Mouse (Mus musculus): ENCODE measurements around the gene Cers1.

Cers1 gene

DNA sequence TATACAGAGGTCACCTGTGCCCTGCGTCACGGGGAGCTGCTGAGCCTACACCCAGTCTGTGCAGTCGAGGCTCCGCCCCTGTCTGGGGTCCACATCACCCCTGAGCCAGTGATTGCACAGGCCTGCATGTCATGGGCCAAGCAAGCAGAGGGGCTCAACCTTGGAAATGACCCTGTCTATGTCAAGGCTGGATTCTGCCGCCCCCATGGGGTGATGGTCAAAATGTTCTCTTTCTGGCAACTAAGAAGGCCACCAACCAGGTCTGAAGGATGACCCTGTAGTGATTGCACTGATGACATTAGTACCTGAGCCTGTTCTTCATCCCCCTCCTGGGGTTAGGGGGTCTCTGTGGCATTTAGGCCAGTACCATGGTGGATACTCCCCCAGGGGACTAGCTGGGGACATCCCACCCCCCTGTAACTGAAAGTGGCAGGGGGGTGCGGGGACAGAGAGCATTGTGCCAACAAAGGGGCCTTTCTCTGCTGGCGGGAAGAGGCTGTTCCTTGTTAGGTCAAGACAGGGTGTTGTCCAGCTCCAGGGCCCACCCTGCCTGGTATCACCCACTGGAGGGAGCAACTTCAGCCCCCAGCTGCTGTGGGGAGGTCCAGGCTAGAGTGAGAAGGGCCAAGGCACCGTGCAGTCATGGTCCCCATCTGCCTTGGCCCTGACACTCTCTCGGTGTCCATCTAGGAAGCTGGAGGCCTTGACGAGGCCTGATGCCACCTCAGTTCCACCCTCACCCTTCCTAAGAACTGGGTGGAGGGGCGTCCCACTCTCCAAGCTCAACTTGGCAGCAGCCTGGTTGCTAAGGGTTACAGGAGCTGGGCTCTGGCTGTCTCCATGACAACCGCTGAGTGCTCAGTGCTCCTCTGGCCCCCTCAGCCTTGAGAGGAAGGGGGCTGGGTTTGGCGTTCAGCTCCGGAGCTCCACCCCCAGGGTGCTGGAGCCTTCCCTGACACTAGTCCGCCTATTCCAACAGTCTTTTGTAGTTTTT, 1.2 kb downstream of the Cers1 start:
- no peak for DNase-seq

DNA sequence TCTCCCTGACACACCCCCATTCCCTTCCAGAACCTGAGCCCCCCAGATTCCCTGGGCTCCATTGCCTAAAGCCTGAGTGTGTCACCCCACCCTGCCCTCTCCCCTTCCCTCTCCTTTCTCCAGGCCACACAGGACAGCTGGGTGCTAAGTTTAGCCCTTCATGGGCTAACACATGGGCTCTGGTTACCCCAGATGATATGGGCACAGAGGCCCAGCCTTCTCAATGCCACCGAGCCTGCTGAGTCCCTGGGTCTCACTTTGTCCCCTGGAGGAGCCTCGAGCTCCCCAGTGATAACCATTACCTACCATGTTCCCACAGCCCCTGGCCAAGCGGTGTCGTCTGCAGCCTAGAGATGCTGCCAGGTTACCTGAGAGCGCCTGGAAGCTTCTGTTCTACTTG, 2.3 kb downstream of the Cers1 start:
- DNase-seq: no peak

DNA sequence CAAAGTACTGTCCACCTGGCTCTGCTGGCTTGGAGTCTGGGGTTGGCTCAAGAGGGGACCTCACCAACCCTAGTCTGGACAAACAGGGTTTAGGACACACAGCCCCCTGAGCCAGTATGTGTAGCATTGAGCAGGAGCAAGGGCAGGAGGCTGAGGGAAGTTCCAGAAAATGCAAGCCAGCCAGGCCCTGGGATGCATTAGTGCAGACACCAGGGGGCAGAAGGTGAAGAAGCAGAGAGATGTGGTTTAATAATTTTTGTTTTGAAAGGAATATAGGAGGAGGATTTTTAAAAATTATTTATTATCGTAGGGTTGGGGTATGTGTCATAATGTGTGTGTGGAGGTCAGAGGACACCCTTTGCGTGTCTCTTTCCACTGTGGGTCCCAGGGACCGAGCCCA, 8.1 kb downstream of the Cers1 start:
- DNase-seq: no peak

- no peak for DNase-seq
These were observed 11.9 kb downstream of the Cers1 start for GRCm38 (mm10) chr8:70327512-70327911.

- no peak for DNase-seq
These were observed 13.7 kb downstream of the Cers1 start, which contains the start of gene Gdf1 for GRCm38 (mm10) chr8:70329124-70329834. Gdf1 (plus strand) TSS chr8:70329817.

GRCm38 (mm10) chr8:70329835-70330740, 14.5 kb downstream of the Cers1 start:
- DNase-seq: no peak

- no peak for DNase-seq
These were observed 15.3 kb downstream of the Cers1 start for GRCm38 (mm10) chr8:70330741-70331364.

DNA sequence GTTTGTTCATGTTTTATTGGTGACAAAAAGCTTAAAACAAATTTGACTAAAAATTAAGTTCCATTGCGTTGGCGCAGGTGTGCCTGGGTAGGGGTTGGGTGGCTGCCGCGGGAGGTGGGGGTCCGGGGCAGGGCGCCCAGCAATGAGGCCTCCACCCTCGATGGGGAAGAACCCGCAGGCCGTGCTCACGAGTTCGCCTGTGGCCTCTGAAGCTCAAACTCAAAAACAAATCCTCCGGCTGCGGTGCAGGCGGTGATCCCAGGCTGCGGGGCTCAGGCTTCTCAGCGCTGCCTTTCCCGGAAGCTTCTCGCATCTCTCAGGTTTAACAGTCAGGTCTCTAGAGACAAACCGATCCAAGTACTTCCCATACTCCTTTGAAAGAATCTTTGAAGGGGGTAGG, 16.0 kb downstream of the Cers1 start:
- DNase-seq: no peak

DNA sequence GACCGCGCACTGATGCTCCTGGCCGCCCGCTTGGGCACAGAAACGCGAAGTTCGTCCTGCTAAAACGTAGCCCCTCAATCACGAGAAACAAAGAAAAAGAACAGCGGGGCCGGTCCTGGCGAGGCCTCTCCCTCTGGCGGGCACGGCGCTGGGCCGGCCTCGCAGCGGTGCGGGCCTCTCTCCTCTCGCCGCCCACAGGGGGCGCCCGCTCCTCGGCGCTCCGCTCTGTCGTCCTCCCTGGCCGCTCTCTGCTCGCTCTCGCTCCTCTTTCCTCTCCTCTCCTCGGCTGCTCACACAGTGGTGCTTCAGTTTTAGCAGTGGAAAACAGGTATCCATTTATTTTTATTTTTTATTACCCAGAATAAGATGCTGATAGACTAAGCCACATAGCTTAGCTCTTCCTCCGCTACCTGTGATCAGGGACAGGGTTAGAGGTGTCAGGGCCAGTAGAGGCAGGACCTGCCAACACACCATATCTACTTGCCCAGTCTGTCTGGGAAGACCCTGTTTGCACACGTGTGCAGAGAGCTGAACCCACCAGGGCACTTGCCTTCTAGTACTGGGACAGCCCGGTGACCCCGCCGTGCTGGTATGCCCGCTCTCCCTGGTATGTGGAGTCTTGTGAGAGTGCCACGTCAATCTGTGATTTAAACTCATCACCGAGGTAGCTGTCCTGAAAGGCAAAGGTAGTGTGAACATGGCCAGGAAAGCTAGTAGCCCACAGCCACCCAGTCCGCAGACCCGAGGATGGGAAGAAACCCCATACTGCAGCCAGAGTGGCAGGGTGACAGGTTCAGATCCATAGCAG, 16.7 kb downstream of the Cers1 start:
- DNase-seq: peak; percentile 56

GRCm38 (mm10) chr8:70332878-70333202, 17.3 kb downstream of the Cers1 start:
- DNase-seq: no peak

- DNase-seq: no peak
These were observed 23.4 kb downstream of the Cers1 start for GRCm38 (mm10) chr8:70338931-70339330.

DNA sequence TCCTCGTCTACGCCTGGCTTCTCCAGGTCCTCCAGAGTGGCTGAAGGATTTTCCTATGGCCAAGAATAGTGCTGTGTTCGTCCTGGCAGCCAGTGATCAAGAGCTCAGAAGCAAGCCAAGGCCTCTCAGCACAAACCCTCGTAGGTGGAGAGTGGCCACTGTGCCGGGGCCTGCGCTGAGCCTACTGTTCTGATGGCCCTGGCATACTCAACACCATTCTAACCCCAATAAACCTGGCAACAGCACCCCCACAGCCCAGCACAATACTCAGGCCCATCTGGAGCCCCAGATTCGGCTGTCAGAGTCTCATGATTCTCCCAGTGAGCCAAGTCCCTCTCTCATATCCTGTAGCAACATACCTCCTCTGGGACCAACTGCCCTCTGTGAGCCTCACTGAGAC, 25.1 kb downstream of the Cers1 start:
- no peak for DNase-seq

- DNase-seq: no peak
These were observed 26.4 kb downstream of the Cers1 start for GRCm38 (mm10) chr8:70342007-70342406.

DNA sequence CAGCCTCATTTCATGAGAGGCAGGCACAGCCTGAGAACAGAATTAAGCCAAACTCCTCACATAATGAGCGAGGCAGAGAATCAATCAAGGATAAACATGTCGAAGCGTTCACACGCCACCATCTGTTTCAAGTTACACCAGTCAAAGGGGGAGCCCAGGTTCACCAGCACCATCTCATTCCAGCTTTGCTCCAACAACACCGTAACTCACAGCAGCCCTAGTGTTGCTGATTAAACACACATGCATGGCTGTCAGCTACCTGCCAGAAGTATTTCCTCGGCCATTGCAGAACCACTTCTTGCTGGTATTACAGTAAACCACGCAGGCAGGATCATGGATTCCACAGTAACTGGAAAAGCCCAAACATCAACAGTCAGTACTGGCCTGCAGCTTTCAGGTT, 27.5 kb downstream of the Cers1 start:
- no peak for DNase-seq

GRCm38 (mm10) chr8:70343696-70344095, 28.1 kb downstream of the Cers1 start:
- peak; percentile 43 for DNase-seq

DNA sequence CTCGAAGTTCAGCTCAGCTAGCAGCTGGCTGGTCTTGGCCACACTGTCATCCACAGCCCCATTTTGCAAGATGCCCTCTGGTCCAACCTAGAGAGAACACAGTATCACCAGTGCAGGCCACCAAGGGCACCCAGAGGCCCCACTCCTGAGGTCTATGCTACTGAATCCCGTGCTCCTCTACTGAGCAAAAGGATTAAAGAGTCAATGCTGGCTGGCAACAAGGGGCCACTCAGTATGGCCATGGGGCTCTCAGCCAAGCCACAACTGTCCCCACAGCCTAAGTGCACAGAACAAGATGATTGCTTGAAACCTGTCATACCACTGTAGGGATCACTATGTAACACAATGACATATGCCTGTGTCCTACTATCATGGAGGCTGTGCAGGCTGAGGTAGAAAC, 28.7 kb downstream of the Cers1 start:
- no peak for DNase-seq

DNA sequence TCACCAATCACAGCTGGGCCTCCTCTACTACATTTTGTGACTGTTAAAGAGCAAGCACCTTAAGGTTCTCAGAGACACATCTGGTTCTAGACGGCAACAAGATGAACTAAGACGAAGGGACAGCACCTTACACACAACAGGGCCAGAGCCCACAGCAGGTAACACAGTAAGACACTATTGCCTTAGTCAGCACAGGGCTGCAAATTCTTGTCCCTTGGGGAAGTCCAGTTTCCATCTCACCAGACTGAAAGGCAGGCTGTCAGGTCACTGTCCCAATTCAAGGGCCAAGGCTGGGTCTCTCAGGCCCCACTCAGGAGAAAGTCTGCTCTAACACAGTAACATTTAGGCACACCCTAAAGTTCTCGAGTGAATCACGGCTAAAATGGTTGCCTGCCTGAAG, 31.9 kb downstream of the Cers1 start:
- no peak for DNase-seq

DNA sequence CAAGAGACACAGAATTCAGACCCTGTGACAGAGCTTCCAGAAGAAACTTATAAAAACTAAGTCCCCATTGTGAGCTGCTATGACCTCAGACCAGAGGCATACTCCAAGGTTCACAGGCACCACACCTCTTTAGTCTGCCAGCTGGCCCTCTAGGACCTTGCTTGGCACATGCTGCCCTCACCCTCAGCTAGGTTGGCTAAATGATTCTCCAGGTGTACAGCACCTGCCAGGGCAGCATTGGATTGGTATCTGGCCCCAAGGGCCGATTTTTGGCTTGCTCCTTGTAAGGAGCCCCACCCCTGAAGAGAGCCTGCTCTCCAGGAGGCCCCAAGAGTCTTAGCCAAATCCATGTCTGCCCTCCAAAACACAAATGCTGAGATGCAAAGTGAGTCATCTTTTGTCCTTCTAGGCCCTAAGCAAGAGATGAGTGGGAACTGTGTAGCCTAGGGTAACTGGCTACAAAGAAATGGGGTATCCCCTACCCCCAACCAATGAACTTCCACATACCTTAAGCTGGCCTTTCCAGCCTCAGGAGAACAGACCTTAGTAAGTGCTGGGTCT, 32.4 kb downstream of the Cers1 start:
- no peak for DNase-seq

GRCm38 (mm10) chr8:70351035-70351999, 35.7 kb downstream of the Cers1 start:
- DNase-seq: peak; percentile 30

DNA sequence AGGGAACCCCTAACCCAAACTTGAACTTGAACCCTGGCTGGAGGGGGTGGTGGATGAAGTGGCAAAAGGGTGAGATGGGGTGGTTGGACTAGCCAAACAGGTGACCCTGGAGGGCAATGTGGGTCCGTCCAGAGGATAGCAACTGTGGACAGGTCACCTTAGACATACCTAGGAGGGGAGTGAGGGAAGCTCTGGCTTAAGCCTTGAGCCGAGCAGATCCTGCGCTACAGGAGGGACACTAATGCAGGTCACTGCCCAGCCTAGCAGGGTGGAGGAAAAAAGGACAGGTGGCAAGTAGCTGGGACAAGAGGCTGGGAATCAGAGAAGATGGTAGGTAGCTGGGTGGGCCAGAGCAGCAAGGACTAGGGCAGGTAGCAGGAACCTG, 36.4 kb downstream of the Cers1 start:
- no peak for DNase-seq

All from lung, postnatal 36 days (tissue).